Comparison of ENCODE assay signal across 9 mouse cellular contexts in the genomic region with DNA sequence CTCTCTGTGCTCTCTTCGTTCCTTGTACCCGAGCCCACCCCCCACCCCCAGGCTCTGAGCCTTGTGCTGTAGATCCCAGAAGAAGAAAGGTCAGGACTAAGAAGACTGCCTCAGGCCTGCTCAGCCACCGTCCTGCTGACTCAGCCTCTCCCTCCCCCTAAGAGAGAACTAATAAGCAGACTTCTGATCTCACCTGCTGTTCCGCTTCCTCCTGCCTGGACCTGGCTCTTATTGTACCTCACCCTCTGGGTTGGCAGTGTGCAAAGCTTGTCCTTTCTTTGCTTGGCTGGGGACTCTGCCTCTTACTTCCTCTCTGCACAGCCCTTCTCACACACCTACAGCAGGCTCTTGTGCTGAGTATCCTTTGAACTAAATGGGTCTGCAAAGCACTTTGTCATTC.
A peak's percentile ranks its signal among the peaks of the same experiment; 100 is the strongest.
DNase-seq lines count a peak whose midpoint lies in the region; ATAC-seq and TF ChIP-seq lines count a peak whose summit lies in the region.
"Had no signal": no experiment of that assay in that cellular context is flagged by ENCODE, and none has a peak within 500 bp of the region (broad histone marks: within the 10 kb centered on the region; RNA-seq: fewer than 3 reads in every experiment).

No protein-coding gene starts in this region.

- no peak overlapping the region for H3K27ac ChIP-seq in midbrain, embryonic 14.5 days (replicated peaks; ENCODE audit: low read depth, low read length)
- no peak overlapping the region for H3K27ac ChIP-seq in midbrain, postnatal 0 days (ENCODE audit: low read depth, low read length)
- peak overlapping the region; percentile 48; the same call in 1 of the 2 replicates for H3K27ac ChIP-seq in liver, embryonic 12.5 days
- peak overlapping the region; percentile 82 for H3K27ac ChIP-seq in stomach, postnatal 0 days (replicated peaks)

- H3K36me3 ChIP-seq in midbrain, embryonic 14.5 days (ENCODE audit: control insufficient read depth, insufficient read depth, low read length), result no peaks in the 10 kb centered on the region
- H3K36me3 ChIP-seq in midbrain, postnatal 0 days (ENCODE audit: insufficient read depth, low read length), result no peaks in the 10 kb centered on the region
- H3K36me3 ChIP-seq in liver, embryonic 12.5 days, result no peaks in the 10 kb centered on the region
- H3K36me3 ChIP-seq in stomach, postnatal 0 days (ENCODE audit: control insufficient read depth, insufficient read depth, low read length), result no peaks in the 10 kb centered on the region

- no peak for TF ChIP-seq EP300 in stomach, postnatal 0 days (optimal IDR thresholded peaks at IDR 0.05)

- WGBS in midbrain, embryonic 14.5 days, result 23% methylated on average over 4 of the region's 4 CpGs
- WGBS in midbrain, postnatal 0 days, result 22% methylated on average over 4 of the region's 4 CpGs
- WGBS in liver, embryonic 12.5 days (ENCODE audit: insufficient replicate concordance), result 32% methylated on average over 4 of the region's 4 CpGs
- WGBS in stomach, postnatal 0 days, result 16% methylated on average over 4 of the region's 4 CpGs

- H3K9ac ChIP-seq in midbrain, embryonic 14.5 days (replicated peaks; ENCODE audit: low read length), result no peak overlapping the region
- no peak overlapping the region for H3K9ac ChIP-seq in midbrain, postnatal 0 days (replicated peaks; ENCODE audit: low read length, poor library complexity, severe bottlenecking)
- no peak overlapping the region for H3K9ac ChIP-seq in liver, embryonic 12.5 days
- no peak overlapping the region for H3K9ac ChIP-seq in stomach, postnatal 0 days (ENCODE audit: low read length)

- ATAC-seq in midbrain, embryonic 14.5 days (ENCODE audit: low FRiP score, low TSS enrichment), result peak; percentile 24; the same call in 1 of the 2 replicates
- no peak for ATAC-seq in midbrain, postnatal 0 days (ENCODE audit: low FRiP score)
- ATAC-seq in granulocyte monocyte progenitor cell, adult 5-6 weeks (replicated peaks; ENCODE audit: poor library complexity, severe bottlenecking), result peak; percentile 54
- no peak for ATAC-seq in liver, embryonic 12.5 days
- ATAC-seq in stomach, postnatal 0 days (ENCODE audit: low FRiP score, low TSS enrichment), result peak; percentile 92
- no peak for ATAC-seq in megakaryocyte-erythroid progenitor cell, adult 5-6 weeks (replicated peaks; ENCODE audit: low FRiP score, low TSS enrichment, poor library complexity, severe bottlenecking)

- H3K4me1 ChIP-seq in midbrain, embryonic 14.5 days (ENCODE audit: control insufficient read depth, insufficient read depth, low read length), result no peaks in the 10 kb centered on the region
- H3K4me1 ChIP-seq in midbrain, postnatal 0 days (ENCODE audit: insufficient read depth, low read length), result no peaks in the 10 kb centered on the region
- H3K4me1 ChIP-seq in liver, embryonic 12.5 days, result peaks cover 61% of the 10 kb centered on the region
- H3K4me1 ChIP-seq in stomach, postnatal 0 days (replicated peaks; ENCODE audit: control insufficient read depth, insufficient read depth), result no peaks in the 10 kb centered on the region

- no peaks in the 10 kb centered on the region for H3K9me3 ChIP-seq in midbrain, embryonic 14.5 days (ENCODE audit: control insufficient read depth, low read length)
- H3K9me3 ChIP-seq in midbrain, postnatal 0 days (ENCODE audit: low read length), result no peaks in the 10 kb centered on the region
- H3K9me3 ChIP-seq in liver, embryonic 12.5 days (replicated peaks), result no peaks in the 10 kb centered on the region
- no peaks in the 10 kb centered on the region for H3K9me3 ChIP-seq in stomach, postnatal 0 days (ENCODE audit: control insufficient read depth, low read length)

- no peaks in the 10 kb centered on the region for H3K27me3 ChIP-seq in midbrain, embryonic 14.5 days (ENCODE audit: control insufficient read depth, insufficient read depth, low read length)
- H3K27me3 ChIP-seq in midbrain, postnatal 0 days (ENCODE audit: insufficient read depth, low read length), result no peaks in the 10 kb centered on the region
- H3K27me3 ChIP-seq in liver, embryonic 12.5 days (replicated peaks), result no peaks in the 10 kb centered on the region
- H3K27me3 ChIP-seq in stomach, postnatal 0 days (ENCODE audit: control insufficient read depth, insufficient read depth, low read length), result no peaks in the 10 kb centered on the region

- no peak for TF ChIP-seq CTCF in midbrain, postnatal 0 days (IDR thresholded peaks at IDR 0.05)
- TF ChIP-seq CTCF in stomach, postnatal 0 days (IDR thresholded peaks at IDR 0.05; ENCODE audit: low read depth), result no peak

- H3K4me2 ChIP-seq in midbrain, embryonic 14.5 days (ENCODE audit: low read length), result no peak overlapping the region
- no peak overlapping the region for H3K4me2 ChIP-seq in midbrain, postnatal 0 days (ENCODE audit: low read depth, low read length, poor library complexity, severe bottlenecking)
- no peak overlapping the region for H3K4me2 ChIP-seq in liver, embryonic 12.5 days
- no peak overlapping the region for H3K4me2 ChIP-seq in stomach, postnatal 0 days (replicated peaks; ENCODE audit: low read depth)

- intact Hi-C loops in heart, postnatal 10 days (cut with DNase I), result no loop called here

- no peak for DNase-seq in midbrain, embryonic 14.5 days
- no peak for DNase-seq in midbrain, postnatal 0 days (ENCODE audit: low spot score)
- peak; percentile 78 for DNase-seq in stomach, postnatal 0 days (ENCODE audit: low spot score)
- no peak for DNase-seq in heart, postnatal 10 days
- DNase-seq: gastrocnemius, postnatal 36 days; spleen, adult 18-20 months had no signal

- H3K4me3 ChIP-seq in midbrain, embryonic 14.5 days (replicated peaks; ENCODE audit: low read depth, low read length), result no peak overlapping the region
- H3K4me3 ChIP-seq in midbrain, postnatal 0 days (ENCODE audit: low read depth, low read length), result no peak overlapping the region
- no peak overlapping the region for H3K4me3 ChIP-seq in liver, embryonic 12.5 days
- no peak overlapping the region for H3K4me3 ChIP-seq in stomach, postnatal 0 days (ENCODE audit: low read depth, low read length)

Comparison
In these comparisons a context has a peak if more than half of its experiments do, and no peak if none do; other contexts are left out.
1. ATAC-seq: peak in midbrain, embryonic 14.5 days (single experiment), granulocyte monocyte progenitor cell, adult 5-6 weeks (single experiment) and stomach, postnatal 0 days (single experiment); none in midbrain, postnatal 0 days (single experiment), liver, embryonic 12.5 days (single experiment) and megakaryocyte-erythroid progenitor cell, adult 5-6 weeks (single experiment).
2. H3K27ac ChIP-seq: peak in liver, embryonic 12.5 days (single experiment) and stomach, postnatal 0 days (single experiment); none in midbrain, embryonic 14.5 days (single experiment) and midbrain, postnatal 0 days (single experiment).